Mouse (Mus musculus) liver, embryonic 12.5 days (tissue): ENCODE data around the gene Ablim2. TPM values are rescaled to one million over a fixed set of nuclear protein-coding genes. Genes with fewer than 3 reads are reported as not detected.

ENCODE experiments used
- ATAC-seq: fragments of 200-750 bp; cut with Nextera tagmentation; 2 replicates; pipeline ENCODE4 v1.8.0; 2017; ENCODE audit warnings: moderate number of reproducible peaks, mild to moderate bottlenecking, moderate library complexity
- H3K27ac ChIP-seq: fragments of 300-500 bp; sonication (generic); 2 replicates; pipeline ENCODE4 v1.5.1; 2016; ENCODE audit warnings: mild to moderate bottlenecking
- H3K27me3 ChIP-seq: fragments of 300-500 bp; sonication (generic); replicated peaks from 2 replicates; pipeline ENCODE4 v1.6.1; 2016; ENCODE audit warnings: mild to moderate bottlenecking, moderate library complexity
- H3K36me3 ChIP-seq: fragments of 300-500 bp; sonication (generic); 2 replicates; pipeline ENCODE4 v1.6.1; 2016; ENCODE audit warnings: mild to moderate bottlenecking, moderate library complexity
- H3K4me1 ChIP-seq: fragments of 300-500 bp; sonication (generic); 2 replicates; pipeline ENCODE4 v1.6.1; 2016
- H3K4me2 ChIP-seq: fragments of 300-500 bp; sonication (generic); 2 replicates; pipeline ENCODE4 v1.6.1; 2016; ENCODE audit warnings: mild to moderate bottlenecking, moderate library complexity
- H3K4me3 ChIP-seq: fragments of 300-500 bp; sonication (generic); 2 replicates; pipeline ENCODE4 v1.5.1; 2016; ENCODE audit warnings: mild to moderate bottlenecking, moderate library complexity
- H3K9ac ChIP-seq: fragments of 300-500 bp; sonication (generic); 2 replicates; pipeline ENCODE4 v1.6.1; 2016; ENCODE audit warnings: mild to moderate bottlenecking, moderate library complexity
- H3K9me3 ChIP-seq: fragments of 300-500 bp; sonication (generic); replicated peaks from 2 replicates; pipeline ENCODE4 v1.6.1; 2016; ENCODE audit warnings: mild to moderate bottlenecking, moderate library complexity
- WGBS: fragments of 180-500 bp; shearing (Covaris S2); methylation state at CpG from one replicate; pipeline ENCODE4 v1.1.7; 2016; ENCODE audit not compliant: insufficient replicate concordance; 5-methylcytosine and 5-hydroxymethylcytosine counted together
- polyA plus RNA-seq: library from polyadenylated mRNA; unstranded; fragments of >200 nt; fragmentation: Nextera tagmentation; extraction: Ambion mirVana; gene quantifications from 2 replicates; pipeline ENCODE4 v1.2.1, GENCODE M21; 2016

Gene Ablim2
- polyA plus RNA-seq, 1 experiment from 2014 or later: 0.12 TPM

DNA sequence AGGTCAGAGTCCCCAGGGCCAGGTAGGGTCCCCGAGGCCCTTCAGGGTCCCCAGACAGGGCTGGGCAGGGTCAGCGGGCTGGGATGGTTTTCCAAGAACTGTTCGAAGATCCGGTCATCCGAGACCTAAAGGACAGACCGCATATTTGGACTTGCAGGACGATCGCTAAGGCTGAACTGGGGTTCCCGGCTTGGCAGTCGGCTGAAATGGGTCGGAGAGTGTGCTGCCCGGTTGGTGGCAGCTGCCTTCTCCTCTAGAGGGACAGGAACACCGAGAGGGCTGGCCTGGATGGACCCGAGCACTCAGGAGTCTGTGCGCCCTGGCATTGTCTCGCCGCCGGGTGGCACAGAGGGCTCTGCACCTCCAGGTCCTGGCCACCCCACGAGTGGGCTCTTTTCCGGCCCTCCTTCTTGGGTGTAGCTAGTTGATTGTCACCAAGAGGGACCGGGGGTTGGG, 136.2 kb downstream of the Ablim2 start:
- no peak for ATAC-seq
- peaks cover 14% of the 10 kb centered on the region for H3K4me1 ChIP-seq
- 3% methylated on average over 21 of the region's 21 CpGs for WGBS
- H3K9me3 ChIP-seq: no peaks in the 10 kb centered on the region
- no peaks in the 10 kb centered on the region for H3K36me3 ChIP-seq
- H3K9ac ChIP-seq: peak overlapping the region; percentile 50
- H3K4me3 ChIP-seq: peak overlapping the region; percentile 56
- H3K27ac ChIP-seq: no peak overlapping the region
- H3K27me3 ChIP-seq: peaks cover 52% of the 10 kb centered on the region
- H3K4me2 ChIP-seq: peak overlapping the region; percentile 75

DNA sequence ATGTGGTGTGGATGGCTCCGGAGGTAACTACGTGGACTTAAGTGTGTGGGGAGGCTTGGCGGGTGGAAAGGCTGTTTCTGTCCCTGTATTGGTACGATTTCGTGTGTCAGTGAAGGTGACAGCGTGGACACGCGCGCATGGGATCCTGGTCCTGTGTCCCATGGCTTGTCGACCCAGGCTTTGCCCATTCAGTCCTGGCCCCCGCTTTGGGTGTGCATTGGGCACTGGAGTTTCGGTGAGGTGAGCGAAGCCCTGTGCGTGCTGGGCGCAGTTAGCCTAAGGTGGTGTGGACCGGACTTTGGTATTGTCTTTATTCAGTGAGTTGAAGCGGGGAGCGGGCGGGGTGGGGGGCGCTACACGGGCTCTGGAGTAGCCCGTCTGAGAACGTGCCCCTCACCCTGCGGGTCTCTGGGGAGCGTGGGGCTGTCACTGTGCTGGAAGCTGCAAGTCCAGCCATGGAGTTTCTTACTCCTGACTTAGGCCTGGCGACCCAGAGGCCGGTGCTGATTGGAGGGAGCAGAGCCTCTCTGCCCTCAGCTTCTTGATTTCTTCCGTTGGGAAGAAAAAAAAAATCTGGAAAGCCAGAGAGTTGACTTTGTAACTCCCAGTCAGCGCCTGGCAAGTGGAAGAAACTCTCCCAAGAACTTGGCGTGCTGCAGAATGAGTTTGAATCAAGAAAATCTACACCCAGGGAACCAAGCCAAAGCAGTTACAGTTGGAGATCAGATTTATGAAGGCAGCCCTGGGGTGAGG, 136.8 kb downstream of the Ablim2 start:
- H3K9ac ChIP-seq: peak overlapping the region; percentile 50; the same call in 1 of the 2 replicates
- H3K4me2 ChIP-seq: peak overlapping the region; percentile 75
- no peak for ATAC-seq
- no peaks in the 10 kb centered on the region for H3K36me3 ChIP-seq
- no peak overlapping the region for H3K27ac ChIP-seq
- H3K4me1 ChIP-seq: peaks cover 14% of the 10 kb centered on the region
- WGBS: 16% methylated on average over 30 of the region's 30 CpGs
- peaks cover 52% of the 10 kb centered on the region for H3K27me3 ChIP-seq
- no peaks in the 10 kb centered on the region for H3K9me3 ChIP-seq
- H3K4me3 ChIP-seq: peak overlapping the region; percentile 56

DNA sequence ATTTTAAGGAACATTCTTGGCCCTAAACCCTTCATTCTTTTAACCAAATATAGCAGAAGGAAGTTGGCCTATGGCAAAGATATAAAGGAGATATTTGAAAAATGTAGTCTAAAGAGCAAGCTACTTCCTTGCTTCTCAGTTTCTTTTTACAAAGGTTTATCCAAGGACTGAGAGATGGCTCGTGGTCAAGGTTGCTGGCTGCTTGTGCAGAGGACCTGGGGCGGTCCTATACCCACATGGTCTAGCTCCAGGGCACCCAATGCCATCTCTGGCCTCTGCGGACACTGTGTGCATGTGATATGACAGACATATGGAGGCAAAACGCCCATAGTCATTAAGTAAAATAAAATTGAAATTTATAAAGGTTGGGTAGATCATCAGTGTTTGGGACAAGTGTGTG, 138.2 kb downstream of the Ablim2 start:
- H3K27ac ChIP-seq: no peak overlapping the region
- no peak for ATAC-seq
- no peak overlapping the region for H3K9ac ChIP-seq
- H3K4me2 ChIP-seq: no peak overlapping the region
- H3K9me3 ChIP-seq: no peaks in the 10 kb centered on the region
- H3K36me3 ChIP-seq: no peaks in the 10 kb centered on the region
- peaks cover 24% of the 10 kb centered on the region for H3K4me1 ChIP-seq
- 70% methylated on average over 4 of the region's 4 CpGs for WGBS
- no peak overlapping the region for H3K4me3 ChIP-seq
- peaks cover 52% of the 10 kb centered on the region for H3K27me3 ChIP-seq

DNA sequence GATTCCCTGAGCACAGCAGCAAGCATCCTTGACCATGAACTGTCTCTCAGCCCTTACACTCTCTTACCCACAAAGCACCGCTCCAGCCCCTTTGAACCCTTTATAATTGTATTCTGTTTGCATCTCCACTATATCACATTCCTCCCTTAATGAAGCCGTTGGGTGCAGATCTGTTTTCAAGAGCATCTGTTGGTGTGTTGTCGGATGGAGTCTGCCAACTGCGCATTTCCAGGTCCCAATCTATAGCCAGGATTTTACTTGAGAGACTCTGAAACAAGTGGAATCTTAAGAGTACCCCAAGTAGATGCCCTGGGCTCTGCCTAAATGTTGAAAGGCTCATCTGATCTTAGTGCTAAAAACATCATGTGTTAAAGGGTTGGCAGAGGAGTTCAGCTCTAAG, 138.9 kb downstream of the Ablim2 start:
- Histone ChIP-seq H3K9me3 (no peaks in the 10 kb centered on the region), H3K27me3 (peaks cover 48% of the 10 kb centered on the region), H3K9ac (no peak overlapping the region), H3K36me3 (no peaks in the 10 kb centered on the region), H3K27ac (no peak overlapping the region), H3K4me1 (peaks cover 29% of the 10 kb centered on the region), H3K4me2 (no peak overlapping the region), H3K4me3 (no peak overlapping the region)
- ATAC-seq: no peak
- 78% methylated on average over 4 of the region's 4 CpGs for WGBS

DNA sequence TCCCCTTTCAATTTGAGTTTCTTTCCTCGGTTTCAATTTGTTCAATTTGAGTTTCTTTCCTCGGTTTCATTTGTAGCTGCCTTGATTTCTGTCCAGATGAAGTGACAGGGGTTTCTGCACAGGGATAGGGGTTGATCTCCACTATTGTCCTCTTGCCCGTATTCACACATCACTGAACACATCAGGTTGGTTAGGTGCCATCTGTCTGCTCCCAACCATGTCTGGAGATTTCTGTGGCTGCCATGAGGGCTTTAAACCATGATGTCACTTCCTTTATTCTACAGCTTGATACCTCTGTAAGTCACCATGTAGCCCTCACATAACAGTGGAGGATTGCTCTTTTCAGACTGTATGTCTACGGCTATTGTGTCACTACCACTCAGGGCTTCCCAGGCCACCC, 139.5 kb downstream of the Ablim2 start:
- no peak for ATAC-seq
- WGBS: 66% methylated on average over 4 of the region's 4 CpGs
- no peaks in the 10 kb centered on the region for H3K9me3 ChIP-seq
- peaks cover 29% of the 10 kb centered on the region for H3K4me1 ChIP-seq
- no peak overlapping the region for H3K4me2 ChIP-seq
- H3K9ac ChIP-seq: no peak overlapping the region
- H3K4me3 ChIP-seq: no peak overlapping the region
- no peaks in the 10 kb centered on the region for H3K36me3 ChIP-seq
- H3K27ac ChIP-seq: no peak overlapping the region
- H3K27me3 ChIP-seq: peaks cover 42% of the 10 kb centered on the region

DNA sequence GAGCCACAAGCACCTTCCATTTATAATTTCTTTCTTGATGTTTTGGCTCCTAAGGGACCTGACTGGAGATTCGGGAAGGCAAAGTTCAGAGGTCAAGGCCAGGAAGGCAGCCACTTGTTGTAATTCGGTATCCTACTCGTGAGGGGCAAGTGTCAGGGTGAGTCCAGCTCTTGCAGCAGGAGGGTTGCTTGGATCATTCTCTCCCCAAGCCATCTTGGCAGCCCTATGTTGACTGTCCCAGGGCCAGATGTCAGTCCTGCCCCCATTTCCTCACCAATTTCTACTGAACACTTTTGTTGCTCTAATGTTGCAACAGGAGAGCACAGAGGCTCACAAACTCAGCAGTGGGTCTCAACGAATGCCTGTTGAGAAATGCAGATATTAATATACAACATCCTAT, 140.4 kb downstream of the Ablim2 start:
- Histone ChIP-seq H3K4me2 (no peak overlapping the region), H3K9me3 (no peaks in the 10 kb centered on the region), H3K4me3 (no peak overlapping the region), H3K9ac (no peak overlapping the region), H3K36me3 (no peaks in the 10 kb centered on the region), H3K4me1 (peaks cover 25% of the 10 kb centered on the region), H3K27me3 (peaks cover 34% of the 10 kb centered on the region), H3K27ac (no peak overlapping the region)
- ATAC-seq: no peak
- 57% methylated on average over 4 of the region's 4 CpGs for WGBS

DNA sequence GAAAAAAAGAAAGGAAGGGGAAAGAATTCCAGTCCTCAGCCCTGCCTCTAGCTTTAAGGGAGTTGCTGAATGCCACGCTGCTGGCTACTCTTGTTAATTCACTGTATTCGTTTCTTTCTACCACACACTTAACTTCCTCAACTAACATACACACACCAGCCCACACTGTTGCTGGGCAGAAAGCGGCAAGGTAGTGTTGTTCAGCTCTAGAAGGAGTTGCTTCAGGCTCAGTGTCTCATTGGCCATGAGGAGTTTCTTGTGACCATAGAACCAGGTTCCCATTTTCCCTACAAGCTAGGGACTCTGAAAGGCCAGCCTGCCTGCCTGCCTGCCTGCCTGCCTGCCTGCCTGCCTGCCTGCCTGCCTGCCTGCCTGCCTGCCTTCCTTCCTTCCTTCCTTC, 141.3 kb downstream of the Ablim2 start:
- peaks cover 17% of the 10 kb centered on the region; the same call in 1 of the 2 replicates for H3K4me1 ChIP-seq
- peaks cover 25% of the 10 kb centered on the region for H3K27me3 ChIP-seq
- H3K9me3 ChIP-seq: no peaks in the 10 kb centered on the region
- WGBS: 68% methylated on average over 3 of the region's 3 CpGs
- no peak overlapping the region for H3K4me3 ChIP-seq
- no peak for ATAC-seq
- H3K27ac ChIP-seq: no peak overlapping the region
- no peak overlapping the region for H3K9ac ChIP-seq
- H3K4me2 ChIP-seq: no peak overlapping the region
- no peaks in the 10 kb centered on the region for H3K36me3 ChIP-seq

DNA sequence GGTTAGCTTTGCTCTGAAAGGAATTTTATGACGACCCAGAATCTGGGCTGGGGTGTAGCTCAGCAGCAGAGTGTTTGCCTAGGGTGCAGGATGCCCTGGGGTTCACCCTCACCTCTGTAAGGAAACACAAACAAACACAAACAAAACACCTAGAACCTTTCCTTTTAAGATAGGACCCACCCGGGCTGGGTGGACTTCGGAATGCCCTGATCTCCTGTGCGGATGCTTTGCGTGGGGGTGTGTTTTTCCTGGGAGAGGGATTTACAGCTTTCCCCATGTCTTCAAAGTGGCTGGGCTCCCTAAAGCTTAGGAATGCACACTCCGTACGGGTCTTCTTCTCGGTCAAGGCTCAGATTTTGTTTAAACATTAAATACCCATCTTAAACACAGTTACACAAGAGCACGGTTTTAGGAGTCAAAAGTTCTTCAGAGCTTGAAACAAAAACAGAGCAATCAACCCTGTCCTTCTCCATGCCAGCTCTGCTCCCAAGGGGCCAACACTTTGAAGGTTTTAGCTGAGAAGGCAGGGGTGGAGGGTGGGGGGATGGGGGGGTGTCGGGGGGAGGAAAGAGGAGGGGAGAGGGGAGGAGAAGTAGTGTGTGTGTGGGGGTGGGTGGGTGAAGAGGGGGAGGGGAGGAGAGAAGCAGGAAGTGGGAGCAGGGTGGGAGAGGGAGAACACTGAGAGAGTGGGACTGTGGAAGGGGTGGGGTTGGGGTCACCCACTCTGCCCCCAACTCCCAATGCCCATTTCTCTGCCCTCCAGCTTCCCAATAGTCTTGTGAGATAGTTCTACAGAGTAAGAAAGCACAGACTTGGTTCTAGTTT, 142.9 kb downstream of the Ablim2 start:
- H3K9me3 ChIP-seq: no peaks in the 10 kb centered on the region
- no peak overlapping the region for H3K9ac ChIP-seq
- no peak overlapping the region for H3K27ac ChIP-seq
- 31% methylated on average over 9 of the region's 10 CpGs for WGBS
- no peak for ATAC-seq
- no peak overlapping the region for H3K4me3 ChIP-seq
- H3K27me3 ChIP-seq: peaks cover 9% of the 10 kb centered on the region
- H3K4me1 ChIP-seq: peaks cover 15% of the 10 kb centered on the region; the same call in 1 of the 2 replicates
- peak overlapping the region; percentile 15 for H3K4me2 ChIP-seq
- no peaks in the 10 kb centered on the region for H3K36me3 ChIP-seq

DNA sequence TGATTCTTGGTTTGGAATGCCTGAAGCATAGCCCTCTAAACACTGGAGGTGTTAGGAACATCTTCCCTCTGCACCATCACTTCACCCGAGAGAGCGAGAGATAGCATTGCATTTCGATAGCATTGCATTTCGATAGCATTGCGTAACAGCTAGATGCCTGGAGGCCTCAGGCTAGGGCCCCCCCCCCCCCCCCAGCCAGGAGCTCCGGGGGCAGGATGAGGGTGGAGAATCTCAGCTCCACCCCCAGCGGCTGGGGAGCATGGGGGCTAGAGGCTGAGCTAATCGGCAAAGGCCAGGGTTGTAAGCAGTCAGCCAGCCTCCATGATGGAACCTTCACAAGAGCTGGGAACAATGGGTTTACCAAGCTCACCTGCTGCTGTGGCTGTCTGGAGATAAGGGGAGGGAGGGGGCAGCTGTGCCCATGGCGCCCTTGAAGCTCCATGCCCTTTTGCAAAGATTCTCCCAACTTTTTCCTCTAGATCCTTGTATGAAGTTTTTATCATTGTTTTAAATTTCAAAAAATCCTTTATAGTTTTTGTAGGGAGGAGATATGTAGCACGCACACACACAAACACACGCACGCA, 143.6 kb downstream of the Ablim2 start:
- Histone ChIP-seq H3K9ac (no peak overlapping the region), H3K27ac (no peak overlapping the region), H3K4me2 (peak overlapping the region; percentile 15), H3K36me3 (no peaks in the 10 kb centered on the region), H3K27me3 (peaks cover 3% of the 10 kb centered on the region), H3K9me3 (no peaks in the 10 kb centered on the region), H3K4me1 (peaks cover 15% of the 10 kb centered on the region; the same call in 1 of the 2 replicates), H3K4me3 (no peak overlapping the region)
- 34% methylated on average over 11 of the region's 12 CpGs for WGBS
- no peak for ATAC-seq

DNA sequence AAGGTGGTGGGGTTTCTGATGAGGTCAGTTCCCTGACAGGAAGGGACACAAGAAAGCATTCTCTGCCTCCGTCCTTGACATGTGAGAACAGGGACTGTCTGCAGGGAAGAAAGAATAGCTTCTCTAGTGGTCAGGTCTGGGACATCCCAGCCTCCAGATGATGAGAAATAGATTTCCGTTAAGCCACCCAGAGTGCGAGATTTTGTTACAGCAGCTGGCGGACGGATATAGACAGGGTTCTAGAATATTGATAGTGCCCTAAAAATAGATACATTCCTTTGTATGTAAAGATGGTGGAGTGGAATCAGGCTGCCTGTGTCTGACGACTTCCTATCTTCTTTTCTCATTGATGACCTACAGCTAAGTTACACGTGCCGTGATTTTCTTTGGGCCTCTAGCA, 145.8 kb downstream of the Ablim2 start:
- no peak overlapping the region for H3K27ac ChIP-seq
- H3K4me2 ChIP-seq: no peak overlapping the region
- no peak overlapping the region for H3K4me3 ChIP-seq
- peaks cover 15% of the 10 kb centered on the region; the same call in 1 of the 2 replicates for H3K4me1 ChIP-seq
- no peak for ATAC-seq
- no peaks in the 10 kb centered on the region for H3K36me3 ChIP-seq
- H3K27me3 ChIP-seq: no peaks in the 10 kb centered on the region
- H3K9me3 ChIP-seq: no peaks in the 10 kb centered on the region
- WGBS: 59% methylated on average over 8 of the region's 8 CpGs
- H3K9ac ChIP-seq: no peak overlapping the region

DNA sequence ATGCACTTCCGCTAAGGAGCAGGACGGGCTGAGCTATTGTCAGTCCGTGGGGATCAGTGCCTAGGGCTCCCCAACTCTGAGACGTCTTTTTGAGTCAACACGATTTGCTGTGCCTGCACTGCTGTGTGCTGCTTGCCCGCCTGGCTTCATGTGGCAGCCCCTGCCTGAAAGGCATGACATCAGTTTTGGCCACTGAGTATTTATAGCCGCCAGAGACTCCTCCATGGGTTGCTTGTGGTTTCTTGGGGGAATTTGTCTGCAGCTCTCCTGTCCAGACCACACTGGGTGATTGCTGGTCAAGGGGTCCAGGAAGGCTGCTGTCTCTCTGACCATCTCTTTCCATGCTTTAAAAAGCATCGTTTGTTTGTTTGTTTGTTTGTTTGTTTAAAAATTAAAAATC, 147.6 kb downstream of the Ablim2 start:
- Histone ChIP-seq H3K4me2 (no peak overlapping the region), H3K9ac (no peak overlapping the region)
- ATAC-seq: no peak

DNA sequence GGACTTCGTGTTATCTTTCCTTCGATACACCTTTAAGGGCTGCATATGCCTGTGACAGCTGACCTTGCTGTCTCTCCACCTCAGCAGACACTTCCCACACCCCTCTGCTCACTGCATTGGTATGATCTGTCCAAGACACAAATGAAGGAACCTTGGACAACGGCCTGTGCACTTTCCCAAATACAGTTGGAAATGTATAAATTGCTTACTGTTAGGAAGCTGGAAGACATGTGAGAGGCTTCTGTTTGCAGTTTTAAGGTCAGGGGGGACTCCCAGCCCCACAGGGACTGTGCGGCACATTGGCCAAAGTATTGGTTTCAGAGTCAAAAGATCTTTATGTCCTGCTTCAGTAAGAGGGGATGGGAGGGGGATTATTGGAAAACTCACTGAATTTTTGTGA, 149.4 kb downstream of the Ablim2 start:
- H3K4me3 ChIP-seq: no peak overlapping the region
- H3K4me2 ChIP-seq: no peak overlapping the region
- 69% methylated on average over 4 of the region's 4 CpGs for WGBS
- H3K27me3 ChIP-seq: no peaks in the 10 kb centered on the region
- no peak overlapping the region for H3K9ac ChIP-seq
- H3K9me3 ChIP-seq: no peaks in the 10 kb centered on the region
- H3K36me3 ChIP-seq: no peaks in the 10 kb centered on the region
- ATAC-seq: no peak
- H3K4me1 ChIP-seq: peaks cover 4% of the 10 kb centered on the region; the same call in 1 of the 2 replicates
- no peak overlapping the region for H3K27ac ChIP-seq

More for the DNA sequence above, 147.6 kb downstream of the Ablim2 start:
- no peak overlapping the region for H3K4me3 ChIP-seq
- peaks cover 16% of the 10 kb centered on the region; the same call in 1 of the 2 replicates for H3K4me1 ChIP-seq
- H3K36me3 ChIP-seq: no peaks in the 10 kb centered on the region
- no peaks in the 10 kb centered on the region for H3K27me3 ChIP-seq
- 34% methylated on average over 8 of the region's 8 CpGs for WGBS
- no peak overlapping the region for H3K27ac ChIP-seq
- H3K9me3 ChIP-seq: no peaks in the 10 kb centered on the region
